Mouse (Mus musculus) C2C12 (cell line): ENCODE measurements around the gene Samd8.

Source experiments
- CEBPB ChIP-seq: IDR thresholded peaks from one replicate; pipeline ENCODE4 v1.6.1; 2011; ENCODE audit warnings: low read depth, mild to moderate bottlenecking, control low read depth, moderate library complexity
- CTCF ChIP-seq: IDR thresholded peaks from one replicate; pipeline ENCODE4 v1.5.1; 2011; ENCODE audit not compliant: control insufficient read depth, insufficient read depth, insufficient read length
- FOSL1 ChIP-seq: IDR thresholded peaks from one replicate; pipeline ENCODE4 v1.8.0; 2011; ENCODE audit warnings: mild to moderate bottlenecking, low read length; ENCODE audit not compliant: poor library complexity, insufficient read depth, severe bottlenecking
- MAX ChIP-seq: IDR thresholded peaks from one replicate; pipeline ENCODE4 v1.6.1; 2011; ENCODE audit warnings: mild to moderate bottlenecking, control low read depth
- MYOD1 ChIP-seq: IDR thresholded peaks from one replicate; pipeline ENCODE4 v1.6.1; 2011; ENCODE audit warnings: low read depth; ENCODE audit not compliant: control insufficient read depth, insufficient read length
- USF1 ChIP-seq: IDR thresholded peaks from one replicate; pipeline ENCODE4 v1.6.1; 2011; ENCODE audit warnings: low read depth, mild to moderate bottlenecking, control low read depth, moderate library complexity

GRCm38 (mm10) chr14:21843263-21843662, 92.9 kb downstream of the Samd8 start:
- TF ChIP-seq MAX (no peak), CTCF (no peak), MYOD1 (no peak), CEBPB (no peak), FOSL1 (no peak), USF1 (no peak)
